Mouse (Mus musculus) adrenal gland, adult 2 months (tissue): ENCODE data around the gene Mcu. TPM values are rescaled to one million over a fixed set of nuclear protein-coding genes. Genes with fewer than 3 reads are reported as not detected.
A peak's percentile ranks its signal among the peaks of the same experiment; 100 is the strongest.

Experiments used
- DNase-seq: peaks from one replicate; pipeline ENCODE4 v3.0.0; 2021
- polyA plus RNA-seq: library from polyadenylated mRNA; depleted of rRNA; stranded (reverse); fragments of >200 nt; gene quantifications from 2 replicates; pipeline ENCODE4 v1.2.3, GENCODE M21; 2012
- total RNA-seq, 2 experiments: library from RNA; stranded (reverse); gene quantifications; 2 replicates each; pipeline ENCODE4 v1.2.3; 2021

The Mcu gene
- total and polyA plus RNA-seq, 3 experiments, result 14.7 to 48.2 (median 36.2) TPM

GRCm38 (mm10) chr10:59494044-59494443, 122.4 kb downstream of the Mcu start:
- DNase-seq, result peak; percentile 41

GRCm38 (mm10) chr10:59490920-59491319, 125.6 kb downstream of the Mcu start:
- DNase-seq, result no peak

DNA sequence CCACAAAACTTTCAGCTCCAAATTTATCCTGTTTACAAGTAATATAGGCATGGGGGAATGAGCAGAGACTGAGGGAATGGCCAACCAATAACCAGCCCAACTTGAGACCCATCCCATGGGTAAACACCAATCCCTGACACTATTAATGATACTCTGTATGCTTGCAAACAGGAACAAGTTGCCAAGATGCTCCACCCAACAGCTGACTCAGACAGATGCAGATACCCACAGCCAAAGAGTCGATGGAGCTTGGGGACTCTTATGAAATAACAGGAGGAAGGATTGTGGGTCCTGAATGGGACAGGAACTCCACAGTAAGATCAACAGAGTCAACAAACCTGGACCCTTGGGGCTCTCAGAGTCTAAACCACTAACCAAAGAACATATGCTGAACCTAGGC, 127.1 kb downstream of the Mcu start:
- no peak for DNase-seq

- DNase-seq, result peak; percentile 17
Observed at GRCm38 (mm10) chr10:59487351-59487750, 129.1 kb downstream of the Mcu start.

- no peak for DNase-seq
Observed at GRCm38 (mm10) chr10:59484318-59484717, 132.2 kb downstream of the Mcu start.

- no peak for DNase-seq
Observed at GRCm38 (mm10) chr10:59481381-59481780, 135.1 kb downstream of the Mcu start.

- no peak for DNase-seq
Observed at GRCm38 (mm10) chr10:59470451-59470850, 146.0 kb downstream of the Mcu start.

DNA sequence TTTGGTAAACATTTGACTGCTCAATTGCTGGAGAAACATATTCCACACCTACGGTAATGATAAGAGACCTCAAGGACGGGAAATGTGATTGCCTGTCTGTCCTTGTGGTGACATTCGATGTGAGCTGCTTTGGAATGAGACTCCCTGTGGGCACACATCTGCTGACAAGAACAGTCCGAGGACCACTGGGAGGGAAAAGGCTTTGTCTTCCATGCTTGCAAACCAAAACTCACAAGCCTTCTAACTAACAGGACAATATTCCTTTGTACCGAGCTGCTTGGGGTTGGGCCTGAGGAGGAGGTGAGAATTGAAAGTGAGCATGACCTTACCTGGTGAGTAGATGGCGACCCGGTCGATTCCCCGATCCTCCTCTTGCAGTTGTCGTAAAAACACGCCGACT, 149.2 kb downstream of the Mcu start:
- DNase-seq, result no peak

DNA sequence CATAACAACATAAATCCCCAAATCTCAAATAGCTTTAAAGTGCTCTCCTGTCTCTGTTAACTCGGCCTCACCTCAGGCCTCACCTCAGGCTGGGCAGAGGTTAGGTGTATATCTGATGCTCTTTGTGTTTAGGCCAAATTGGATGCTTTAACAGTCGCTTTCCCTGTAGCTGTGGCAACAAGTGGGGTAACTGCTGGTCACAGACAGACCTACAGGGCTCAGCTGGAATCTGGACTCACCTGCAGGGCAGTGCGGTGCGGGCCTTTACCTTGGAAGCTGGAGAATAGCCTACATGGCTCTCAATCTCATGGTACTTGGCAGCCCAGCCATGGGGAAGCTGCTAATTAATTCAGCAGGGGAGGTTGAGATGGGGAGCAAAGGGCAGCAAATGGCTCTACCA, 149.9 kb downstream of the Mcu start:
- DNase-seq, result no peak

DNA sequence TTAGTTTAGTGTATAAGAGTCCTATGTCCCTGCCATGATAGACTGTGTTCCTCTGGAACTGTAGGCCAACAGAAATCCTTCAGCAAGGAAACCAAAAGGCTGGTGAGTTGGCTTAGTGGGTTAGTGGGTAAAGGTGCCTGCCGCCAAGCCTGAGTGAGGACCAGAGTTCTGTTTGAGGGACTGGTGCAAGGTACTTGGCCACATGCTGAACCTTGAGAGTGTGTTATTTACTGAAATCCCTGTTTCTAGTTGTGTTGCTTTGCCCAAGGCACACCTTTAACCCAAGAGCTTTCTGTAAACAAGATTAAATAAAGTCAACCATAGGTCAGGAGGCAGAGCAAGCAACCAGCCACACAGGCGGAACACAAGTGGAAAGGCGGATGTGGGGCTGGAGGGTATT, 150.9 kb downstream of the Mcu start:
- DNase-seq, result no peak

DNA sequence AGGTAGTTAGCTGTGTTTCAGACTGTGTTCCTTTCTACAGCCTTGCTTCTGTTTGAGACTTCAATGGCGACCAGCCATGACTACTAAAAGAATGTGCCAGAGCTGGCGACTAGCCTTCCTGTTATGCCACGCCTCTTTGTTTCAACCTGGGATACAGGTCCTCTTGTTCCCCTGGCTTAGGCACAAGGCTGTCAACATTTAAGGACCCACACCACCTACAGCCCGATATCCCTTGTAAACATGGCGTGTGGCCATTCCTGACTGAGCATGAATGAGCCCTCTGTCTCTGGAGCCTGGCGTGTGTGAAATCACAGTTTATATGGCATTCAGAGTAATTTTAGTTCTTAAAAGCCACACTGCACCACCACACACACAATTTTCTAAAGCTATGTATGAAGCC, 154.2 kb downstream of the Mcu start:
- no peak for DNase-seq

DNA sequence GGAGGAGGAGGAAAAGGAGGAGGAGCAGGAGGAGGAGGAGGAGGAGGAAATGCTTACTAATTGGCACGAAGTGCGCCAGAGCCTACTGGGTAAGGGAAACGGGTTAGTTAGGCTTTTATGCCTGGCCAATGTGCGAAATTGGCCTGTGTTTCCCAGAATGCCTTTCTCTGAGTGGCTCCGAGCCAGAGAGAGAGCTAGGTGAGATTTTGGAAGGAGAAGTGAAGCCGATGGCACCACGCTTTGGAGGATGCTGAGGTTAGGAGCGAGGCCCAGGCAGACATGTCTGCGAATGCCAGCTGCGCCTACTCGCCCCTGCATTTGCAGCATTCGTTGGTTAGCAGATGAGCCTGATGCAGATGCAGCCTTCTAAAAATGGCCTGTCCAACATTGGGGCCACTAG, 156.7 kb downstream of the Mcu start:
- DNase-seq, result no peak

DNA sequence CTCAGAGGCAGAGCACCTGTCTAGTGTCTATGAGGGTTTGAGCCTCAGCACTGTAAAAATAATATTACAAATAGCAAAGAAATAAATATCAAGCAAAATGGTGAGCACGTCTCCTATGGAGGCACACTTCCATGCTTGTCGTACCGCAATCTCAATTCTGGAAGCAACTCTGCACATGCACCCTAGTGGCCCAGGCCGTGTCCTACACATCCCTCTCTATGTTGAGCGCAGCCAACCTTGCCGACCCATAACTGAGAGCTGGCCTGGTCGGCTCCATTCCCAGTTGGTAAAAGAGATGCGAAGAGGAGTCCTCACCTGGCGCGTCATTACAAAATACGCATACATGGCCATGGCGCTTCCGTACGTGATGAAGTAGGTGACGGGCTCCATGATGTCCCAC, 161.9 kb downstream of the Mcu start:
- no peak for DNase-seq

DNA sequence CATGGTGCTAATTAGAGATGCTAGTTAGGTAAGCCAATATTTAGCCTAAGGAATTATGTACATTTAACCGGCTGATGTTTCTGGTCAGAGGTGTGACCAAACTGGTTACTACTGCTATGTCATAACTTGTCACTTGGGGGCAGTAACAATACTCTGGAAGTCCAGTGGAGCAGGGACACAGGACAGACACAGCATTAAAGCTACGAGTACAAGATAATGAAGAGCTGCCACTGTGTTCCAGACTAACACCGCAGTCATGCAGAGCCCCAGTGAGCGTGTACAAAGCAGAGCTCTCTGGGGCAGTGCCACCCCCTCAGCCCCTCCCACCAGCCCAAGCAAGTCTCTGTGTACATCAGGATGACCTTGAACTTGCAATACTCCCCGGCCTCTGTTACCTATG, 164.7 kb downstream of the Mcu start:
- DNase-seq, result peak; percentile 8

GRCm38 (mm10) chr10:59447546-59447945, 168.9 kb downstream of the Mcu start:
- DNase-seq, result no peak

GRCm38 (mm10) chr10:59446911-59447437, 169.5 kb downstream of the Mcu start:
- DNase-seq, result no peak

- DNase-seq, result no peak
Observed at GRCm38 (mm10) chr10:59444635-59445034, 171.9 kb downstream of the Mcu start.

GRCm38 (mm10) chr10:59444106-59444505, 172.4 kb downstream of the Mcu start:
- no peak for DNase-seq

DNA sequence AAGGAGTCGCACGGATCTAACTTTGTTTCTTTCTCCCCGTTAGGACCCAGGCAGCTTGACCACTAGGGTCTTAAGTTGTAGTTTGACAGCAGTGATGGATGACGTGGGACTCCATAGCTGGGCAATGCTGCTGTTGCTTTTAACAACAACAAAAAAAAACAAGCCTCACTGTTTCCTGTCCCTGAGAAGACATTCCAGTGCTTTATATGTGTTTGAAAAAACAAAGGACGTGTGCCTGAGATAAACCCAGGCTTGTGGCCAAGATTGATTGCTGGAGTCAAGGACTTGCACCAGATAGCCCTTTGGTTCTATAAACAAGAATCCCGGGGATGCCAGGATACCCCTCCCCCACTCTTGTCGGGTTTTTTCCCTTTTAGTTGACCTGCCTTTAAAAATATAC, 173.3 kb downstream of the Mcu start:
- DNase-seq, result peak; percentile 71

- DNase-seq, result no peak
Observed at GRCm38 (mm10) chr10:59441735-59442134, 174.8 kb downstream of the Mcu start, which contains the start of gene Oit3. TSS of gene Oit3 (minus strand) at chr10:59441778.

- DNase-seq, result no peak
Observed at GRCm38 (mm10) chr10:59440177-59440576, 176.3 kb downstream of the Mcu start.

DNA sequence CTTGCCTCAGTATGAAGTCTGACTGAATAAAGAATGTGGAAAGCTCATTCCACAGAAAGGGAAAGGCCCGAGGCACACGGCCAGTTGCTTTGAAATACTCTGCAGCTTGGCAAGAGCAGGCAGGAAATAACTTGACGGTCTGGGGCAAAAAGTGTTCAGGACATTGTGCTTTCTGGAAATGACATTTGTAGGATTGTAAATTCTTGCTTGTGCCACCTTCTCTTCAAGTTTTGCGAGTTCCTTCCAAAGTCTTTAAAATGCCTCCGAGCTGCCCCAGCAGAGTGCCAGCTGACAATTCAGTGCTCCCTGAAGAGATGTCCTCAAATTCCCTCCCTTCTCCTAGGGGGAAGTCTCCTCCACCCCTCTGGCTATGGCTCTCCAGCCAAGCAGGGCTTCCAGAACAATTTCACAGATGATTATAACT, 177.0 kb downstream of the Mcu start:
- peak; percentile 45 for DNase-seq

DNA sequence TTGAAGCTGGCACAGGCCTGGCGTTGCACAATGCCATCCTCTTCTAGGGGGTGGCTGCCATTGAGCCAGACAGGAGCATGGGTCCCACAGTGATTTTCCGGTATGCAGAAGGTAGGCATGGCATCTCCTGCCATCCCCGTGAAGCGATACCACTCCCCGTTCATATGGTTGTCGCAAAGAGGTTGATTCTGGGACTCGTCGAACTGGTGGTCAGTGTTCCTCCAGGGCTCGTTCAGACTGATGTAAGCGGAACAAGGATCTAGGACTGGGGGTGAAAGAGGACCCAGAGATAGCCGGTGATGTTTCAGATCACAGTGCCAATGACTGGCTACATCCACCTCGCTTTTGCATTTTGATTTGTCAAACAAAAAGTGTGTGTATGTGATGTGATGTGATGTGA, 177.8 kb downstream of the Mcu start:
- DNase-seq, result no peak

DNA sequence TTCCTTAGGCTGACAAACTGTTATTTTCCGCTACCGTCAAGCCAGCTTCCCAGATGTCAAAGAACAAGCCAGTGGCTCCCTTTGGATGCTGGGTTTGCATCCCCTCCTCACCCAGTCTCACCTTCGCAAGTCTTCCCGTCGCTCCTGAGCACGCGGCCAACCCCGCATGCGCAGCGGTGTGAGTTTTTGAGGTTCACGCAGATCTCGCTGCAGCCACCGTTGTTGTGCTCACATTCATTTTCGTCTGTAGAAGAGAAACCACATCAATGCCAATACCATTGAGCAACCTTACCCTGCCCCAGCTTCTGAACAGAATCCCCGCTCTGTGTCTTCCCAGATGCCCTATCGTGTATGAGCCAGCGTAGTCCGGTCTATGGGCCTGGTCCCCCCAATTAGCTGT, 180.7 kb downstream of the Mcu start:
- DNase-seq, result no peak

- peak; percentile 60 for DNase-seq
Observed at GRCm38 (mm10) chr10:59430701-59431218, 185.7 kb downstream of the Mcu start.
